Mouse (Mus musculus): Measurements from ENCODE around the gene Hoxd11.

DNA sequence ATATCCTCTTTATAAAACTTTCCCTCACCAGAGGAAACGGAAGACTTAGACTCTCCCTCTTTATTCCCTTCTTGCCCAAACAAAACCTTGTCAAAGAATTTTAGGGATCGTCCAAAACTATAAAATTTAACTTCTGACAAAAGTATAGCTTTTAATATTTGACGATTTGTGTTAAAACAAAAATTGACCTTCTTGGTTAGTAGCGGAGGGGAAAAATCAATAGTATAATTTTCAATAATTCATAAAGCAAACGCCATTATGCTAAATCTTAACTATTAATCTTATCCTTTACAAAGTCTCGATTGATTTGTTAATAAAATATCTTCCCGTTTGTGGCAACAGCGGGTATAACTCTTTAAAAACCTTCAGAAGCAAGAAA is 11.0 kb downstream of the Hoxd11 start:
- TF ChIP-seq CTCF (IDR thresholded peaks at IDR 0.05; ENCODE audit: control insufficient read depth, insufficient read depth, insufficient replicate concordance, low read depth, low read length) (no peak), POLR2A (IDR thresholded peaks at IDR 0.05; ENCODE audit: control insufficient read depth, low read depth, low read length) (no peak)
